Mouse (Mus musculus) heart, embryonic 10.5 days (tissue): ENCODE measurements around the gene Nme8. TPM values are rescaled to one million over a fixed set of nuclear protein-coding genes. Genes with fewer than 3 reads are reported as not detected.

Experiments used
- DNase-seq: peaks from one replicate; pipeline ENCODE4 v3.0.0-alpha.2; 2017; ENCODE audit warnings: low spot score
- H3K27ac ChIP-seq: fragments of 300-500 bp; sonication (generic); 2 replicates; pipeline ENCODE4 v1.5.1; 2016; ENCODE audit warnings: mild to moderate bottlenecking
- H3K27me3 ChIP-seq: fragments of 300-500 bp; sonication (generic); 2 replicates; pipeline ENCODE4 v1.6.1; 2016; ENCODE audit warnings: mild to moderate bottlenecking; ENCODE audit not compliant: poor library complexity, insufficient read depth, severe bottlenecking
- H3K36me3 ChIP-seq: fragments of 300-500 bp; sonication (generic); 2 replicates; pipeline ENCODE4 v1.6.1; 2016; ENCODE audit warnings: mild to moderate bottlenecking, moderate library complexity
- H3K4me1 ChIP-seq: fragments of 300-500 bp; sonication (generic); 2 replicates; pipeline ENCODE4 v1.6.1; 2016; ENCODE audit warnings: mild to moderate bottlenecking
- H3K4me3 ChIP-seq: fragments of 300-500 bp; sonication (generic); 2 replicates; pipeline ENCODE4 v1.5.1; 2016; ENCODE audit warnings: mild to moderate bottlenecking, moderate library complexity
- H3K9me3 ChIP-seq: fragments of 300-500 bp; sonication (generic); 2 replicates; pipeline ENCODE4 v1.6.1; 2016; ENCODE audit warnings: mild to moderate bottlenecking, moderate library complexity
- WGBS: fragments of 180-500 bp; shearing (Covaris S2); methylation state at CpG from one replicate; pipeline ENCODE4 v1.1.7; 2016; 5-methylcytosine and 5-hydroxymethylcytosine counted together
- polyA plus RNA-seq: library from polyadenylated mRNA; unstranded; fragments of >200 nt; fragmentation: Nextera tagmentation; extraction: Ambion mirVana; gene quantifications from 2 replicates; pipeline ENCODE4 v1.2.1, GENCODE M21; 2016

Gene Nme8
- polyA plus RNA-seq, 1 experiment from 2014 or later: not detected

DNA sequence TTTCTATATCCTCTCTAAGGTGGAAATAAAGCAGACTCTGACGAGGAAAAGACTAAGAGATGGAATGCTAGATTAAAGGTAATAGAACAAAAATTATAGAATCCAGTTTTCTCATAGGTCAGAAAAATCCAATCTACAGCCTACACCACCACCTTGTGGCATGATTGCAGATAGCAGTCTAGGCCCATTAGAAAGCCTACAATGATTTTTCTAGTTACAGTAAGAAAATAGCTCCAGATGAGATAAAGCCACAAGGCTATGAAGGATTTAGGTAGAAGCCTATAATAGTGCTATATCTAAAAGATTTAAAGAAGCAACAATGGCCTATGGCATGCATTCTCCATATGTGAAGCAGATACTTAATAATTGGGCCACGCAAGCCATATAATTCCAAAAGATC, 13.6 kb downstream of the Nme8 start:
- H3K4me3 ChIP-seq: no peak overlapping the region
- no peaks in the 10 kb centered on the region for H3K36me3 ChIP-seq
- H3K4me1 ChIP-seq: no peaks in the 10 kb centered on the region
- WGBS: 59% methylated on average over 2 of the region's 2 CpGs
- no peaks in the 10 kb centered on the region for H3K27me3 ChIP-seq
- no peak for DNase-seq
- H3K27ac ChIP-seq: no peak overlapping the region
- no peaks in the 10 kb centered on the region for H3K9me3 ChIP-seq

GRCm38 (mm10) chr13:19682879-19683640, 14.5 kb downstream of the Nme8 start:
- Histone ChIP-seq H3K36me3 (no peaks in the 10 kb centered on the region), H3K27me3 (no peaks in the 10 kb centered on the region), H3K27ac (no peak overlapping the region), H3K9me3 (no peaks in the 10 kb centered on the region), H3K4me3 (no peak overlapping the region), H3K4me1 (no peaks in the 10 kb centered on the region)
- 67% methylated on average over 8 of the region's 8 CpGs for WGBS
- no peak for DNase-seq

DNA sequence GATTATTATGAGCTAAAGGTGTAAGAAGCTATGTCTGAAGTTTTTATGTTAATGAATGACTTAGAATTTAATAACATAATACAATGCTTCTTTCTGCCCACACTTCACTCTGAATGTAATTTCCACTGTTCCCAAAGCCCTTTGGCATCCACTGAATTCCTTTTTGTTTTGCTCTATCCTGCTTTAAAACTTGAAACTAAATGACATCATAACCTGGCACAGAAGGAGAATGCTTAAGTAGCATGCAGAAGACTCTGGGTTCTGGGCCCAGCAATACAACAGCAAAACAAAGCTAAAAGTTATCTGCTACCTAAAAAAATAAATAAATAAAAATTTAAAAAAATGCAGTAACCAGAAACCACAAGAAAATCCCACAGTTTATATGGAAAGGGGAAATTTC, 23.0 kb downstream of the Nme8 start:
- H3K36me3 ChIP-seq: no peaks in the 10 kb centered on the region
- H3K4me3 ChIP-seq: no peak overlapping the region
- no peaks in the 10 kb centered on the region for H3K27me3 ChIP-seq
- no peaks in the 10 kb centered on the region for H3K4me1 ChIP-seq
- no peak overlapping the region for H3K27ac ChIP-seq
- H3K9me3 ChIP-seq: no peaks in the 10 kb centered on the region
- DNase-seq: no peak

DNA sequence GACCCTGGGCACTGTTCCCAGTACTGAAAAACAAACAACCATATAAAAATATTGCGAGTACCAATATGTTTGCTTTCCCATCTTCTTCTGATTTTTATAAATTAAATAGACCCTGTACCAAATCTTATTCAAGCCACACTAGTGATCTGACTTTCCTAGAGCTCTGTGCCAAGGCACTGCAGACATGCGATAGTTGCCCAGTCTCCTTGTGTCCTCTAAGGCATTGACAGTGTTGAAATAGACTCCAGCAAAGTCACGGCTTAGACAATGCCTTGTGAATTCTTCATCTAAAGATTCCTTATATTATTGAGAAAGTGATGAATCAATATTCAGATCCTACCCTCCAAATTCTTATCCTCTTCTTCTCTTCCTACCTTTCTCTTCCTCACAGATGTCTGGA, 23.6 kb downstream of the Nme8 start:
- Histone ChIP-seq H3K27me3 (no peaks in the 10 kb centered on the region), H3K27ac (no peak overlapping the region), H3K36me3 (no peaks in the 10 kb centered on the region), H3K4me1 (no peaks in the 10 kb centered on the region), H3K4me3 (no peak overlapping the region), H3K9me3 (no peaks in the 10 kb centered on the region)
- WGBS: 78% methylated on average over 3 of the region's 3 CpGs
- DNase-seq: no peak

DNA sequence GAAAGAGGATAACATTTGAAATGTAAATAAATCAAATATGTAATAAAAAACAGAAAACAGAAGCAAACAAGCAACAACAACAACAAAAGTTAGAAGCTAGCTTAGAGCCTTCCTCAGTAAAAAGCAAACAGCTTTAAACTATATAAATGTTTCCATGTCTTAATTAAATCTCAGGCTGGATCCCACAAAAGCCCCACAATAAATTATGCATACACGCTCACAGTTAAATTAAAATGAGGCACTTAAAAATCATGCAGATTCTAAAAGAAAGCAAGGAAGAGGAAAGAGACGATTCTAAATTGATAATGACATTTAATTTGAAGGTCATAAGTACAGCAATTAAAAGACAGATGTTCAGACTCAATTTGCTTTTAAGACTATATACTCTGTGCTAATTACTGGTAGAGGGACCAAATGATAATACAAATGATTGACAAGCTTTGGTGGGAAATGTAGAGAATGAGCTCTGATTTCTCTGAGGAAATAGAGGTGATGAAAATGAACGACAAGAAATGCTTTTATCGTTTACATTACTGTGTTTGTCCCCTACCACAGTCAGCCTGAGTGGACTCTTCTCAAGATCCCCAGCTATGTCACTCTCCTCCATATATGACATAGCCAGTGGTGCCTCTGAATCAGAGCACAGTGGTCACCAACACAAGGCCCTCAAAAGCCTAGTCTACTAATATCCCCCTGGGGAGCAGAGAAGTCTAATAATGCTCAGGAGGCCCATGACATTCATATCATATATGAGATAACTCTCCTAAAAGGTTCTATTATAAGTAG, 29.0 kb downstream of the Nme8 start:
- H3K4me1 ChIP-seq: no peaks in the 10 kb centered on the region
- H3K27me3 ChIP-seq: no peaks in the 10 kb centered on the region
- no peaks in the 10 kb centered on the region for H3K36me3 ChIP-seq
- H3K4me3 ChIP-seq: no peak overlapping the region
- H3K27ac ChIP-seq: no peak overlapping the region
- H3K9me3 ChIP-seq: no peaks in the 10 kb centered on the region
- no peak for DNase-seq
- WGBS: 74% methylated on average over 4 of the region's 4 CpGs

- Histone ChIP-seq H3K9me3 (no peaks in the 10 kb centered on the region), H3K27me3 (no peaks in the 10 kb centered on the region), H3K27ac (no peak overlapping the region), H3K4me1 (no peaks in the 10 kb centered on the region), H3K4me3 (no peak overlapping the region), H3K36me3 (no peaks in the 10 kb centered on the region)
- no peak for DNase-seq
- 79% methylated on average over 2 of the region's 2 CpGs for WGBS
These were observed 45.2 kb downstream of the Nme8 start for GRCm38 (mm10) chr13:19652405-19652804.

GRCm38 (mm10) chr13:19649824-19650223, 47.8 kb downstream of the Nme8 start:
- DNase-seq: no peak
- Histone ChIP-seq H3K36me3 (no peaks in the 10 kb centered on the region), H3K4me1 (no peaks in the 10 kb centered on the region), H3K4me3 (no peak overlapping the region), H3K27ac (no peak overlapping the region), H3K27me3 (no peaks in the 10 kb centered on the region), H3K9me3 (no peaks in the 10 kb centered on the region)
- 92% methylated on average over 2 of the region's 2 CpGs for WGBS

- Histone ChIP-seq H3K27me3 (no peaks in the 10 kb centered on the region), H3K27ac (no peak overlapping the region), H3K4me3 (no peak overlapping the region), H3K9me3 (no peaks in the 10 kb centered on the region), H3K36me3 (no peaks in the 10 kb centered on the region), H3K4me1 (no peaks in the 10 kb centered on the region)
- DNase-seq: no peak
- WGBS: 56% methylated on average over 2 of the region's 2 CpGs
These were observed 53.4 kb downstream of the Nme8 start for GRCm38 (mm10) chr13:19644225-19644624.

- H3K27ac ChIP-seq: no peak overlapping the region
- H3K4me1 ChIP-seq: no peaks in the 10 kb centered on the region
- H3K36me3 ChIP-seq: no peaks in the 10 kb centered on the region
- 68% methylated on average over 1 of the region's 1 CpGs for WGBS
- H3K9me3 ChIP-seq: no peaks in the 10 kb centered on the region
- H3K4me3 ChIP-seq: no peak overlapping the region
- DNase-seq: no peak
- H3K27me3 ChIP-seq: no peaks in the 10 kb centered on the region
These were observed 54.1 kb downstream of the Nme8 start for GRCm38 (mm10) chr13:19643519-19643918.

DNA sequence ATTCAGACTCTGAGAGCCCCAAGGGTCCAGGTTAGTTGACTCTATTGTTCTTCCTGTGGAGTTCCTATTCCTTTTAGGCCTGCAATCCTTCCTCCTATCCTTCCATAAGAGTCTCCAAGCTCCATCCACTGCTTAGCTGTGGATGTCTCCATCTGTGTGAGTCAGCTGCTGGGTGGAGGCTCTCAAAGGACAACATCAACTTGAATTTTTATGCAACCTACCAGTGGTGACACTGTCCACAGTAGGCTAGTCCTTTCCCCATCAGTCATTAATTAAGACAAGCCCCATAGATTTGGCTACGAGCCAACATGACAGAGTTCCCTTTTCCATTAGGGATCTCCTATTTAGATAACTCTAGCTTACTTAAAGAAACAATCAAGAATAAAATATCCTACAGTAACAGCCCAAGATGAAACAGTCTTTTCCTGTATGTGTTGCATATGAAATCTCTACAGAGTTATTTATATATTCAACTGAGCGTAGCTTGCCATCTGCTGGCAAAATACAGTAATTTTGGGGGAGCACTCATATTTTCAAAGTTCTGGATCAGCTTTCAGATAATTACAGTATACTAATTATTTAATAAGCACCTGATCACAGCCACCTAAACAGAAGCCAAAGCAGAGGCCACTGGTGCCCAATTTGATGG, 57.3 kb downstream of the Nme8 start:
- Histone ChIP-seq H3K27me3 (no peaks in the 10 kb centered on the region), H3K4me3 (no peak overlapping the region), H3K9me3 (no peaks in the 10 kb centered on the region), H3K36me3 (no peaks in the 10 kb centered on the region), H3K4me1 (no peaks in the 10 kb centered on the region), H3K27ac (no peak overlapping the region)
- no peak for DNase-seq
- WGBS: 84% methylated on average over 2 of the region's 2 CpGs

GRCm38 (mm10) chr13:19636131-19636530, 61.5 kb downstream of the Nme8 start:
- Histone ChIP-seq H3K9me3 (no peaks in the 10 kb centered on the region), H3K4me3 (no peak overlapping the region), H3K4me1 (no peaks in the 10 kb centered on the region), H3K27ac (no peak overlapping the region), H3K27me3 (no peaks in the 10 kb centered on the region), H3K36me3 (no peaks in the 10 kb centered on the region)
- 59% methylated on average over 4 of the region's 4 CpGs for WGBS
- DNase-seq: no peak

DNA sequence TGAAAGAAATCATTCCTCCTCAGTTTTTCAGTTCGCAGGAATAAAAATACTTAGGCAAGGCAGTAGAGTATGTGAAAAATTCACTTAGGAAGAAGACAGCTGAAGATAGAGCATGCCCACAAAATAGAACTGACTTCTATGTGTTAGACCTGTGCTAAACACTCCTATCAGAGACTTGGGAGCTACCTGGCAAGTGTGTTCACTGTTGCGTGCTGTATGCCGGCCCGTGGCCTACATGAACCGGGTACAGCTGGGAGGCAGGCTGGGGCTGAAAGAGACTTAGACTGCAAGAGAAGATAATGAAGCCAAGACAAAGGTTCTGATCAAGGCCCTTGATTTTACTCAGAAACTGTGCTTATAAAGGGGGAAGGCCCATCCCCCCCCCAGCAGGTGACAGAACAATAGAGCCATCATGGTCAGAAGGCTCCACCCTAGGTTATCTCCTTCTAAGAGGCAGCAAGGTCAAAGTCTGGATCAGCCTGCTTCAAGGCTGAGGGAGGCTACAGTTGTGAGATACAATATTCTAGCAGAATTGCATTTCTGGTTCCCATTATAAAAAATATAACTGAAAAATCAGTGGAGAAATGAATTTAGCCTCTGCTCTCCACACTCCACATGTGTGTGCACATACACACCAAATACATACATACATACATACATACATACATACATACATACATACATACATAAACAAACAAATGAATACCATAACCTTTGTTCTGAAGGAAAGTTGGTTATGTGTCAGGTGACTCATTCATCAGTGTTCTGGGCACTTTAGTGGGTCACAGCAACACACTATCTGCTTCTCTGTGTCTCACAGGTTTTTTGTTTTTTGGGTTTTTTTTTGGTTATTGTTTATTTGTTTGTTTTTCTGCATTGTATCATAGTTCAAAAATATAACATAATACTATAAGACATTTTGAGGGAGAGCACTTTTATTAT, 66.6 kb downstream of the Nme8 start:
- no peak for DNase-seq
- Histone ChIP-seq H3K4me1 (no peaks in the 10 kb centered on the region), H3K36me3 (no peaks in the 10 kb centered on the region), H3K27ac (no peak overlapping the region), H3K4me3 (no peak overlapping the region), H3K9me3 (no peaks in the 10 kb centered on the region), H3K27me3 (no peaks in the 10 kb centered on the region)
- 93% methylated on average over 5 of the region's 5 CpGs for WGBS
